Mouse (Mus musculus): Measurements from ENCODE around the gene Abca3. TPM values are rescaled to one million over a fixed set of nuclear protein-coding genes. Genes with fewer than 3 reads are reported as not detected.

Gene Abca3
- polyA plus RNA-seq, 1 experiment from 2014 or later, result 9.3 TPM

GRCm38 (mm10) chr17:24389865-24390264, 38.1 kb downstream of the Abca3 start:
- Histone ChIP-seq H3K4me3 (no peak overlapping the region), H3K9ac (no peak overlapping the region), H3K27me3 (no peaks in the 10 kb centered on the region), H3K27ac (no peak overlapping the region), H3K4me2 (no peak overlapping the region), H3K9me3 (no peaks in the 10 kb centered on the region), H3K4me1 (no peaks in the 10 kb centered on the region), H3K36me3 (peaks cover 20% of the 10 kb centered on the region)
- WGBS, result 6% methylated on average over 2 of the region's 2 CpGs
- ATAC-seq (ENCODE audit: insufficient number of reproducible peaks, low FRiP score, low TSS enrichment, low read depth), result no peak

- Histone ChIP-seq H3K36me3 (peaks cover 14% of the 10 kb centered on the region), H3K9ac (no peak overlapping the region), H3K4me3 (no peak overlapping the region), H3K4me2 (no peak overlapping the region), H3K27ac (no peak overlapping the region), H3K27me3 (no peaks in the 10 kb centered on the region), H3K9me3 (no peaks in the 10 kb centered on the region), H3K4me1 (no peaks in the 10 kb centered on the region)
- no peak for ATAC-seq (ENCODE audit: insufficient number of reproducible peaks, low FRiP score, low TSS enrichment, low read depth)
- 64% methylated on average over 8 of the region's 8 CpGs for WGBS
These were observed 39.4 kb downstream of the Abca3 start for GRCm38 (mm10) chr17:24391149-24391548.

GRCm38 (mm10) chr17:24393527-24393926, 41.8 kb downstream of the Abca3 start:
- no peaks in the 10 kb centered on the region; the same call in none of the 2 replicates for H3K36me3 ChIP-seq
- H3K9me3 ChIP-seq, result no peaks in the 10 kb centered on the region
- no peaks in the 10 kb centered on the region for H3K4me1 ChIP-seq
- H3K9ac ChIP-seq, result no peak overlapping the region
- no peak overlapping the region for H3K4me3 ChIP-seq
- H3K27me3 ChIP-seq, result no peaks in the 10 kb centered on the region
- H3K27ac ChIP-seq, result no peak overlapping the region
- 18% methylated on average over 4 of the region's 4 CpGs for WGBS
- no peak overlapping the region for H3K4me2 ChIP-seq
- 0 out of 2 replicates have a peak, but pooled peaks have one; percentile 58 for ATAC-seq (ENCODE audit: insufficient number of reproducible peaks, low FRiP score, low TSS enrichment, low read depth)

- 81% methylated on average over 7 of the region's 7 CpGs for whole genome bisulfite sequencing
These were observed 42.7 kb downstream of the Abca3 start for GRCm38 (mm10) chr17:24394456-24394855.

GRCm38 (mm10) chr17:24402371-24402770, 50.6 kb downstream of the Abca3 start:
- Histone ChIP-seq H3K27me3 (no peaks in the 10 kb centered on the region), H3K4me1 (no peaks in the 10 kb centered on the region), H3K27ac (no peak overlapping the region), H3K9me3 (no peaks in the 10 kb centered on the region), H3K9ac (no peak overlapping the region), H3K4me3 (no peak overlapping the region), H3K4me2 (no peak overlapping the region), H3K36me3 (peaks cover 36% of the 10 kb centered on the region)
- WGBS, result 74% methylated on average over 3 of the region's 3 CpGs
- ATAC-seq (ENCODE audit: insufficient number of reproducible peaks, low FRiP score, low TSS enrichment, low read depth), result no peak

More at GRCm38 (mm10) chr17:24394456-24394855, 42.7 kb downstream of the Abca3 start:
- Histone ChIP-seq H3K9me3 (no peaks in the 10 kb centered on the region), H3K36me3 (no peaks in the 10 kb centered on the region; the same call in 1 of the 2 replicates), H3K4me2 (no peak overlapping the region), H3K4me3 (no peak overlapping the region), H3K4me1 (no peaks in the 10 kb centered on the region), H3K27me3 (no peaks in the 10 kb centered on the region), H3K9ac (no peak overlapping the region), H3K27ac (no peak overlapping the region)
- ATAC-seq (ENCODE audit: insufficient number of reproducible peaks, low FRiP score, low TSS enrichment, low read depth), result no peak

GRCm38 (mm10) chr17:24407116-24407803, 55.5 kb downstream of the Abca3 start:
- no peak overlapping the region for H3K9ac ChIP-seq
- H3K4me1 ChIP-seq, result no peaks in the 10 kb centered on the region
- no peaks in the 10 kb centered on the region for H3K9me3 ChIP-seq
- no peaks in the 10 kb centered on the region for H3K27me3 ChIP-seq
- H3K4me2 ChIP-seq, result no peak overlapping the region
- peaks cover 57% of the 10 kb centered on the region for H3K36me3 ChIP-seq
- 86% methylated on average over 12 of the region's 12 CpGs for WGBS
- no peak overlapping the region for H3K27ac ChIP-seq
- no peak overlapping the region for H3K4me3 ChIP-seq
- ATAC-seq (ENCODE audit: insufficient number of reproducible peaks, low FRiP score, low TSS enrichment, low read depth), result no peak

- H3K4me2 ChIP-seq, result peak overlapping the region; percentile 75
- no peak for ATAC-seq (ENCODE audit: insufficient number of reproducible peaks, low FRiP score, low TSS enrichment, low read depth)
- peak overlapping the region; percentile 91 for H3K27ac ChIP-seq
- H3K36me3 ChIP-seq, result peaks cover 57% of the 10 kb centered on the region
- WGBS, result 29% methylated on average over 22 of the region's 22 CpGs
- H3K4me1 ChIP-seq, result peaks cover 28% of the 10 kb centered on the region
- H3K9me3 ChIP-seq, result no peaks in the 10 kb centered on the region
- H3K4me3 ChIP-seq, result peak overlapping the region; percentile 64
- peak overlapping the region; percentile 62 for H3K9ac ChIP-seq
- no peaks in the 10 kb centered on the region for H3K27me3 ChIP-seq
These were observed 61.9 kb downstream of the Abca3 start for GRCm38 (mm10) chr17:24413557-24414211.

GRCm38 (mm10) chr17:24414230-24414976, 62.7 kb downstream of the Abca3 start, which contains the start of gene Rnps1:
Gene Rnps1, plus strand, starts transcription at chr17:24414565.
- Histone ChIP-seq H3K4me2 (peak within 1 kb of the TSS; percentile 75), H3K9me3 (no peaks in the 10 kb centered on the region), H3K27ac (peak within 1 kb of the TSS; percentile 96), H3K27me3 (no peaks in the 10 kb centered on the region), H3K9ac (peak within 1 kb of the TSS; percentile 72), H3K4me3 (peak within 1 kb of the TSS; percentile 64), H3K36me3 (peaks cover 57% of the 10 kb centered on the region), H3K4me1 (peaks cover 28% of the 10 kb centered on the region)
- peak; percentile 90 for ATAC-seq (ENCODE audit: insufficient number of reproducible peaks, low FRiP score, low TSS enrichment, low read depth)
- under 1% methylated on average over 64 of the region's 64 CpGs for WGBS

GRCm38 (mm10) chr17:24415011-24415410, 63.3 kb downstream of the Abca3 start:
- Histone ChIP-seq H3K4me2 (peak overlapping the region; percentile 75), H3K36me3 (peaks cover 57% of the 10 kb centered on the region), H3K9me3 (no peaks in the 10 kb centered on the region), H3K9ac (peak overlapping the region; percentile 72), H3K4me1 (peaks cover 28% of the 10 kb centered on the region), H3K27ac (peak overlapping the region; percentile 96), H3K27me3 (no peaks in the 10 kb centered on the region), H3K4me3 (peak overlapping the region; percentile 64)
- 0 out of 2 replicates have a peak, but pooled peaks have one; percentile 2 for ATAC-seq (ENCODE audit: insufficient number of reproducible peaks, low FRiP score, low TSS enrichment, low read depth)
- 0% methylated on average over 21 of the region's 21 CpGs for WGBS

- 81% methylated on average over 3 of the region's 3 CpGs for WGBS
- peaks cover 60% of the 10 kb centered on the region for H3K36me3 ChIP-seq
- H3K9me3 ChIP-seq, result no peaks in the 10 kb centered on the region
- no peak overlapping the region for H3K27ac ChIP-seq
- H3K4me1 ChIP-seq, result peaks cover 28% of the 10 kb centered on the region
- H3K4me2 ChIP-seq, result peak overlapping the region; percentile 75
- no peak for ATAC-seq (ENCODE audit: insufficient number of reproducible peaks, low FRiP score, low TSS enrichment, low read depth)
- no peaks in the 10 kb centered on the region for H3K27me3 ChIP-seq
- H3K9ac ChIP-seq, result peak overlapping the region; percentile 7; the same call in 1 of the 2 replicates
- H3K4me3 ChIP-seq, result peak overlapping the region; percentile 64
These were observed 64.4 kb downstream of the Abca3 start for GRCm38 (mm10) chr17:24416051-24416652.

GRCm38 (mm10) chr17:24423114-24423513, 71.4 kb downstream of the Abca3 start:
- H3K27me3 ChIP-seq, result no peaks in the 10 kb centered on the region
- no peak overlapping the region for H3K4me3 ChIP-seq
- no peak overlapping the region for H3K9ac ChIP-seq
- peaks cover 70% of the 10 kb centered on the region for H3K36me3 ChIP-seq
- H3K4me1 ChIP-seq, result peaks cover 11% of the 10 kb centered on the region
- no peak overlapping the region for H3K4me2 ChIP-seq
- no peak overlapping the region for H3K27ac ChIP-seq
- ATAC-seq (ENCODE audit: insufficient number of reproducible peaks, low FRiP score, low TSS enrichment, low read depth), result no peak
- no peaks in the 10 kb centered on the region for H3K9me3 ChIP-seq
- WGBS, result 93% methylated on average over 4 of the region's 4 CpGs

All from limb, embryonic 15.5 days (tissue).